Mouse (Mus musculus) NIH3T3 (cell line): ENCODE measurements around the gene Tmem248.
A peak's percentile ranks its signal among the peaks of the same experiment; 100 is the strongest.

ENCODE experiments used
- DNase-seq: peaks from one replicate; pipeline ENCODE4 v3.0.0-alpha.2; 2012; ENCODE audit warnings: low read depth

The Tmem248 gene

GRCm38 (mm10) chr5:130257303-130257702 is 40.4 kb downstream of the Tmem248 start:
- no peak for DNase-seq

DNA sequence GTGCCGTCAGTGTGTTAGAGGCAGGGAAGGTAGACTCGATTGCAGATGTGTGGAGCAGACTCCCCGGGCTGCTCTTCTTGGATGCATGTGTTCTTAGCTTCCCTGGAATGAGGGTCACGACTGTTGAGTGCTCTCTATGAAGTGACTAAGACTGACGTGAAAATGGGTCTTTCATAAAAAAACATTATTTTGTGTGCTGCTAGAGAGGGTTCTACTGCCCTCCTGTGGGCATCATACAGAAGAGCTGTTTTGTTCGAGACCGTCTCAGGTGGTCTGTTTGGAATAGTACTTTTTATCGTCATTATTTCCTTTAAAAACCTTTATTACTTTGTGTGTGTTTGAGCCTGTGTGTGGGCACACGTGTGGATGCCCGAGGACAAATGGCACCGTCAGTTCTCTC is 46.6 kb downstream of the Tmem248 start:
- DNase-seq: peak; percentile 76

DNA sequence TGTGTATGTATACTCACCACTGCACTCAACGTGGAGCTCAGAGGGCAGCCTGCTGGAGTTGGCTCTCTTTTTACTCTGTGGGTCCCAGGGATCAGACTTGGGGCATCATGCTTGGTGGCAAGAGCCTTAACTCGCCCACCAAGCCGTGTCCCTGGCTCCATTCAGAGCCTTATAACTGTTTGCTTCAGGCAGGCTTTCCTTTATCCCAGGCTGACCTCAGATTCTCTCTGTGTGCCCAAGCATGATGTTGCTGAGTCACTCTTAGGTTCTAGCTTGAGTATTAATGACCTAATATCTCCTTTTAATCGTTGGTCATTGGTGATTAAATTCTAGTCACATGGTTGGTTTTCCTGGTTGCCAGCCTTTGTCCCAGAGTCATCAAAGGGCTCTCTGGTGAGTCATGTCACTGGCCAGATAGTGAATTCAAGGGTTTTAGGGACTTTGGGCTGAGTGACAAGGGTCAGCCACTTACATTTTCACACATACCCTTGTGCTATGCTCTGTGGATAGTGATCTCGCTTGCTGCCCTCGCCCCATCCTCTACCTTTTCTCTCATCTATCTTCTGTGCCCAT is 47.6 kb downstream of the Tmem248 start:
- no peak for DNase-seq

DNA sequence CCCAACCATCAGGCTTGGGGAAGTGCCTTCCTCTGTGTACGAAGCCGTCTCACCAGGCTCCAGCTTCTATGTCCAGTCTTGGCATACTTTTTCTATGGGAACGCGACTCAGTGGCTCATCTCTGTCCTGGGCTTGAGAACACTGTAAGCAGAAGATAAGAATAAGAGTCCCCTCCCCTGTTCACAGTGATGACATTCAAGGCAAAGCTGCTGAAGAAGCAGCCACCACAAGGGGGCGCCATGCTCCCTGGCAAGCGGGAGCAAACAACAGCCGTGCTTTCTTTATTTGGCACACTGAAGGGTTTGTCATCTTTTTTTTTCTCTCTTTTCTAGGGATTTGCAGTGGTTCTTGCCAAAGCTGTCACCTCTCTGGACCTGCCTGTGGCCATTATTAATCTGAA is 49.8 kb downstream of the Tmem248 start:
- DNase-seq: peak; percentile 42

GRCm38 (mm10) chr5:130267316-130267715 is 50.4 kb downstream of the Tmem248 start:
- DNase-seq: peak; percentile 65

GRCm38 (mm10) chr5:130268976-130269375 is 52.1 kb downstream of the Tmem248 start:
- DNase-seq: no peak

DNA sequence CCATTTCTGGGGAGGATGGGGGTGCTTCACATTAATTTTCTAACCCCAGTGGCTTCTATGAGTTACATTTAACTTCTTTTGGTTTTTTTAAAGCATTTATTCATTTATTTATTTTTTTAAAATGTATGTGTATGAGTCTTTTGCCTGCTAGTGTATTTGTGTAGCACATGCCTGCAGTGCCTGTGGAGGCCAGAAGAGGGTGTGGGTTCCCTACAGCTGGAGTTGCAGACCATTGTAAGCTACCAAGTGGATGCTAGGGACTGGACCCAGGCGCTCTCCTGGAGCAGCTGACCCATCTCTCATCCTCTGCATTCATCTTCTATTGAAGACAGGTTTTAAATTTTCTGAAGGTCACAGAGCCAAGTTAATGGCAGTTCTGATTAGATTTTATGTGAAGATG is 55.5 kb downstream of the Tmem248 start:
- DNase-seq: no peak

DNA sequence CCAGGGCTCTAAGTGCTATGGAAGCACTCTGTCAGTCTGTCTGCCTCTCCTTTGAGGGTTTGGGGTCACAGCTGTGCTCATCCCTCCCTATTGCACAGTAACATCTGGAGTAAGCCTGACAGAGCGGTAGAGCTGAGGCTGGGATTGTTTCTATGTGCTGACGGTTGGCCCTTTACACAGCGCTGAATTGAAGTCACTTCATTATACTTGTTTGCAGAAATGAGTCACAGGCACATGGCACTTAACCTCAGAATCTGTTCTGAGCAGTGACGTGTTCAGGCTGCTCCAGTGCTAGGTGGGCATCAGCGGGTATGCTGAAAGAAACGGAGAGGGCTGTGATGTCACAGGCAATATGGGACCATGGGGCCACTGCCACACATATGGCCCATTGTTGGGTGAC is 56.2 kb downstream of the Tmem248 start:
- DNase-seq: no peak

DNA sequence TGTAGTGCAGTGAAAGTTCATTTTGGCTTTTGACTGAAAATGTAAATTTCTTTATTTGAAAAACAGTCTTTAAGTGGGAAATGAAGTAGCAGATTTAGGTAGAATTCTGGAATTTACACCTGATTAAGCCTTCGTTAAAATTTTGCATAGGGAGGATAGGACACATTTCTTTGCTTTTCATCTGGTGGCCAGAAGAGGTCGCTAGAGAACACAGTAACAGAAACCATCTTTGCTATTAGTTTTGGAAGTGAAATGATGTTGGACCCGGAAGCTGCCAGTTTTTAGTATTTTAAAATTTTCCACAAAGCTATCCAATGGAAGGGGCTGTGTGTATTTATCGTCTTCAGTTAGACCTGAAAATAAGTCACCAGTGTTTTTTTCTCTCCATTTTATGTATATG is 58.6 kb downstream of the Tmem248 start:
- peak; percentile 73 for DNase-seq

- DNase-seq: no peak
These were observed 61.2 kb downstream of the Tmem248 start for GRCm38 (mm10) chr5:130278011-130278472.

GRCm38 (mm10) chr5:130283079-130283732 is 66.3 kb downstream of the Tmem248 start:
- no peak for DNase-seq

- DNase-seq: no peak
These were observed 71.2 kb downstream of the Tmem248 start for GRCm38 (mm10) chr5:130288106-130288505.

GRCm38 (mm10) chr5:130290242-130290641 is 73.4 kb downstream of the Tmem248 start:
- DNase-seq: no peak

DNA sequence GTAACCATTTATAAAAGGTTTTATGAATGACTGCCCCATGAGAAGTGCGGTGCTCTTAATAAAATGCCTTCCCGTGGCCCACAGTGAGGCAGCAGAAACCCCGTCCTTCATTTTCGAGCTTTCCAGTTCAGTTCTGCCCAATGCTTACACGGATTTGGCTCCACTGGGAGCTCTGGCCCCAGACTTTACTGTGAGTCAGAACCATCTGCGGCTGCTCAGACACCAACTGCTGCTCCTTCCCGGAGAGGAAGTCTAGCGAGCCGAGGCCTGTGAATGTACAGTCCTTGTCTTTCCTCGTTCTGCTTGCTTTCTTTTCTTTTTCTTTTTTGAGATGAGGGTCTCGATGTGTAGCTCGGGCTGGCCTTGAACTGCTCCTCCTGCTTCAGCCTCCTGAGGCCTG is 73.9 kb downstream of the Tmem248 start:
- DNase-seq: no peak

DNA sequence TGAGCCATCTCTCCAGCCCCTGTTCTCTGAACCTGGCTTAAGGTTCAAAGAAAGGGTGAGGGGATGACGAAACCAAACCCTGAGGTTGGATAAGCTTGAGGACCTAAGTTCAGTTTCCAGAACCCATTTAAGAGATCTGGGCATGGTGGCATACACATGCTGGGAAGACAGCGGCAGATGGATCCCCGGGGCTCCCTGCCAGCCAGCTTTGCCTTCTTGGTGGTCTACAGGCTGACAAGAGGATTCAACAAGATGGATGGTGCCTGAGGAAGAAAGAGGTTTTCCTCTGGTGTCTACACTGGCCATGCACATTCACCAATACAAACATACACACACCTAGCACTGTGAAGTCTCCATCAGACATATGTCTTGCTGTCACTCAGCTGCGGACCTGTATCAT is 76.1 kb downstream of the Tmem248 start:
- no peak for DNase-seq
